Mouse (Mus musculus): ENCODE results near the gene Etnk1.
"Not testable (repeated sequence)": the region's sequence is repeated elsewhere in the genome, so short reads cannot be mapped to it uniquely, and the experiment has no call there.

Etnk1 gene

GRCm38 (mm10) chr6:143151081-143151995, 15.7 kb upstream of the Etnk1 start:
- not testable (repeated sequence) for DNase-seq (ENCODE audit: low spot score)

- DNase-seq (ENCODE audit: low spot score), result peak; percentile 42
Measured at GRCm38 (mm10) chr6:143152321-143152827, 14.6 kb upstream of the Etnk1 start.

DNA sequence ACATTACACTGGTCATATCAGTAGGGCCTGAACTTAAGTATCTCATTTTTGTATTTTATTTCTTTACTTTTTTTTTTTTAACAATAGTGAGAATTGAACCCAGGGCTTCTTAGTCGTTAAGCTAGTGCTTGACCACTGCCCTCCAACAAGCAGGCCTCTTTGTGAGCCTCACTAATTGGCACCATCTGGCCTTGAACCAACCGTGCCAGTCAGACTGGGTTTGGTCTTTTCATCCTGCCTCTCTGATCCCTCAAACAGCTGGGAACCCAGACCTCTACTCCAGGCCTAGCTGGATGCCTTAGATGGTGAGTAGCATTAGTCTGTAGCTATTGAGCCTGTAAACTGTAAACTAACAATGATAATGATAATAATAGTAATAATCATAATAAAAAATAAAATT, 13.9 kb upstream of the Etnk1 start:
- peak; percentile 21 for DNase-seq (ENCODE audit: low spot score)

DNA sequence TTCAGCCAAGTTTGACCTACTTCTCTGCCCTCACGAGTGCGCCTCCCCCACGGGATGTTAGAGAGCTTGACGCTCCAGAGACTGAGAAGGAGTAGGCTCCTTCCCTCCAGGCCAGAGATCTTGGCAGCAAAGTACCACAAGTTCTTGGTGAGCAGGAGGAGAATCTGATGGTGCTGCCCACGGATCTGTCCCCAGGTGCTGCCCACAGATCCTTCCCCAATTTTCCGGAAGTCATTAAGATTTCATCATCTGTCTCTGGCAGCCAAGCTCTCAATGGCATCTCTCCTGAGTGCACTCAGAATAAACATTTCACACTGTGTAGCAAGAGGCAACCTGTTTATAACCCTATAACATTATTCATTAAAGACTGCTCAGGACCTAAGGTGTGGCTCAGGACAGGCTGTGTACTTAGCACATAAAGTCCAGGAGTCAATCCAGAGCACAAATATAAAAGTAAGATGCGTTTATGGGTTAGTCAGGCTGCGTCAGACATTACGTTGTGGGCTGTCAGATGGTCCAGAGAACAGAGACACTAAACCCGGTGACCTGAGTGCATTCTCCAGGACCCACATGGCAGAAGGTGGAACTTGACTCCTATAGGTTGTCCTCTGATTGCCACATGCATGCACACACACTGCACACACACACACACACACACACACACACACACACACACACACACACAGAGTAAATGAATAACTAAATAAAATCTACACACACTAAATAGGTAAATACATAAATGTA, 13.1 kb upstream of the Etnk1 start:
- DNase-seq (ENCODE audit: low spot score), result no peak

GRCm38 (mm10) chr6:143154885-143155284, 12.1 kb upstream of the Etnk1 start:
- DNase-seq (ENCODE audit: low spot score), result no peak

DNA sequence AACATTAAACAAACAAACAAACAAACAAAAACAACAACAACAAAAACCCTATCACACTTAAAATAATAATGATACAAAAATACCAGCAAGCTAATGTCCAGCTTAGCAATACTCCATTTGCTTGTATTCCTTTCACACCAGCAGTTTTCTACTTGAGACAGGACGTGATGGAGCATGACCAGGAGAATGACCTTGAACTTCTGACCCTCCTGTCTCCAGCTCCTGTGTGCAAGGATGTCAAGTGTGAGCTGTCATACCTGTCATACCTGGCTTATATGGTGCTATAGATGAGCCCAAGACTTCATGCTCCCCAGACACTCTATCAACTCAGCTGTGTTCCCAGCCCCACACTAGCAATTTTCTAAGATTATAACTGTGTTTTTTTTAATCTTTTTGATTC, 11.0 kb upstream of the Etnk1 start:
- DNase-seq (ENCODE audit: low spot score), result no peak

DNA sequence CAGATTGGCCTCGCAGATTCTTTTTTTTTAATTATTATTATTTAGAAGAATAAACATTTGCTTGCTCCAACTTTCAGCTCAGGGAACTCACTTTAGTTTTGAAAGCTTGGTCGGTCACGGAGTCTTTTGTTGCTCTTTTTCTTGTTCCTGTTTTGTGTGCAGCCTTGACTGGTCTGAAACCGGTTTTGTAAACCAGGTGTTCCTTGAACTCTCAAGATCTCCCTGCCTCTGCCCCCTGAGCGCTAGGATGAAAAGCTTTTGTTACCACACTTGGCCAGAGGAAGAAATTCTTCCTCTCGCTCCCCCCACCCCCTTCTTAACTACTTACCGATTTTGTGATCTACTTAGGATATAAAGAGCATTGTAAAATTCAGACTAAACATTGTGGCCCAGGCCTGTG, 10.3 kb upstream of the Etnk1 start:
- DNase-seq (ENCODE audit: low spot score), result no peak

- DNase-seq (ENCODE audit: low spot score), result no peak
Measured at GRCm38 (mm10) chr6:143157401-143157800, 9.6 kb upstream of the Etnk1 start.

GRCm38 (mm10) chr6:143160572-143161231, 6.3 kb upstream of the Etnk1 start:
- DNase-seq (ENCODE audit: low spot score), result no peak

DNA sequence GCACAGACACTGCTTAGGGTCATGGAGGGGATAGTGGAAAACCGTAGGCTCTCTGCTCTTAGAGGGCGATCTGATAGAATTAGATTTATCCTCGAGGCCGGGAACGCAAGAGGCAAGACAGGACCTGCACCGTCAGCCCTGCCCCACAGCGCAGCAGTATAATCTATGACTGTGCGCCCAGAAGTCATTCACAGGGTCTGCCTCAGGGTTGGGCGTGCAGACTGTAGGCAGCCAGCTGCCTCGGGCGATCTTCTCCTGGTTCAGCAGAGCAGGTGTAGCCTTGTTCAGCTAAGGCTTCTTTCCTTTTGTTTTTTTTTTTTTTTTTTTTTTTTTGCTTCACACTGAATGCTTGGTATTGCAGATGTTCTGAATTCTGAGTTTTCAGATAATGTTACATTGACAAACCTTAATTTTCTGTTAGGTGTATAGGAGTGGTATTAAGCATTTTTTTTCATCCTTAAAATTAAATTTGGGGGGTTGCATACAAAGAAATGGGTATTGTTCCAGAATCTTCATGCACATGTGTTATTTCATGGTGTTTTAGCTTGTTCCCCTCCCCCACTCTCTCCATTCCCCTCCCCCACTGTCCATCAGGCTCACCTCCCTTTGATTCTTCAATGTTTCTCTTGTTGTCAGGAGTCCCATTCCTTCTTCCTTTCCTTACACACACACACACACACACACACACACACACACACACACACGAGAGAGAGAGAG, 4.7 kb upstream of the Etnk1 start:
- no peak for DNase-seq (ENCODE audit: low spot score)

- no peak for DNase-seq (ENCODE audit: low spot score)
Measured at GRCm38 (mm10) chr6:143163956-143164905, 2.8 kb upstream of the Etnk1 start.

GRCm38 (mm10) chr6:143164906-143165255, 2.1 kb upstream of the Etnk1 start:
- DNase-seq (ENCODE audit: low spot score), result no peak

DNA sequence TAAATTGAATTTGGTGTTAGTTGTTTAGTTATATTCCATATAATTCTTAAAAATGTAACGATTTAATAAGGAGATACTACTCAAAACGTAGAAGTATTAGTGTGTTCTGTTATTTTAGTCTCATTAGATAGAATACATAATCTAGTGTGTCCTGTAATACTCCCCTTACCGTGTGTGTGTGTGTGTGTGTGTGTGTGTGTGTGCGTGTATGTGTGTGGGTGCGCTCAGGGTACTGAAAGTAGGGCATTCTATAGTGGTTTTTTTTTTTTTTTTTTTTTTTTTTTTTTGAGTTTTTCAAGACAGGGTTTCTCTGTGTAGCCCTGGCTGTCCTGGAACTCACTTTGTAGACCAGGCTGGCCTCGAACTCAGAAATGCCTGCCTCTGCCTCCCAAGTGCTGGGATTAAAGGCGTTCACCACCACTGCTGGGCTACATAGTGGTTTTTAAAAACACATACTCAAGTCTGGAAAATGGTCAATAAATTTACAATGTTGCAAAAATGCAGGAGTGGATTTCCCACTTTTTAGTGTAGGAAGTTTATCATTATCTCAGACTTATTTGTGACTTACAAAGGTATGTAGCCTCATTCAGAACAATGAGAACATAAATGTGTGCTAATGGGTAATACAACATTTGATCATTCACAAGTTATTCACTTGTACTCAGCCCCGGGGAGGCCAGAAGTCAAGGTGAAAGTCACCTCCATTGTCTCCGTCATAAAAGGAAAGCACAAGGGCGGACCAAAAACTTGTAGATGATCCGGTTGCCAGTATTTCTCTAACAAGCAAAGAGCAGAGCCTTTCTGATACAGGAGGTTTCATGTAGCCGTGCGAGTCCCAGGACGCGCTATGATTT, 1.4 kb upstream of the Etnk1 start:
- no peak for DNase-seq (ENCODE audit: low spot score)

DNA sequence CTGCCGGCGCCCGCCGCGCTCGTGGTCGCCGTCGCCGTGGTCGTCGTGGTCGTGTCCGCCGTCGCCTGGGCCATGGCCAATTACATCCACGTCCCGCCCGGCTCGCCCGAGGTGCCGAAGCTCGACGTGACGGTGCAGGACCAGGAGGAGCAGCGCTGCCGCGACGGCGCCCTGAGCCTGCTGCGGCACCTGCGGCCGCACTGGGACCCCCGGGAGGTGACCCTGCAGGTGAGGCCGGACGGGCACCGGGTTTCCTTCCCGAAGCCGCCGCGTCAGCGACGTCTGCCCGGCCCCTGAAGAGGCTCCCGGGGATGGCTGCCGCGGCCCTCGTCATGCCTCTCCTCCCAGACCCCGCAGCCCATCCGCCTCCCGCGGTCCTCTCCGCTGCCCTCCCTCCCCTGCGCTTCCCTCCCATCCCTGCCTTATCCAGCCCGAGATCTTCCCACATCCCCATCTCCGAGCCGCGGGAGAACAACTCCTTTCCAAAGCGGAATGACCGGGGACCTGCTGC, 443 bp downstream of the Etnk1 start:
- DNase-seq (ENCODE audit: low spot score), result peak; percentile 63

DNA sequence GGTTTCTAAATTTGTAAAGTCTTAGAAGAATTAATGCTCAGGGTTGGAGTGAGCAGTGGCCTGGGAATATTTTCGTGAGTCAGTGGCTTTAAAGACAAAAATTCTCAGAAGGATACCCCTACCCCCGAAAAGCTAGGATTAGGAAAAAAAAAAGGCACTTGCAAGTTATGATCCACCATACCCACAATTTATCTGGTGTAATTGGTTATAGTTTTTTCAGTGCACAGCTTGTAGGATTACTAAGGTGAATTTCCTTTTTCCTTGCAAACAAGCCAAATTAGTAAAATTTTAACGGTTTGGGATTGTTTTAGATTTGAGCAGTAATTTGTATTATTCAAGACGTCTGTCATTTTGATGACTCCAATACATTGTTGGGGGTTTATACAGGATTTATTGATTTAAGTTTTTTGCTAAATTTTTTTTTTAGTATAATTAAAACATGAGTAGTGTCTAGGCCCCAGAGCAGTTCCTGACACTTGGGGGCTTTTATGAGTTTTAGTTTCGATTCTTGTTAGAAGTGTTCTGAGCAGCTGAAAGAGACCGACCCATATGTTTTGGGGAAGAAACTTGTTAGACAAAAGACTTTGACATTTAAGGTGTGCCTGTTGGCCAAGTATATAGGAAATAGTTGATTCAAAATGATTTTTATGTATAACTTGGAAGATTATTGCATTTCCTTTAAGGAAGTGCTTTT, 1.1 kb downstream of the Etnk1 start:
- DNase-seq (ENCODE audit: low spot score), result no peak

DNA sequence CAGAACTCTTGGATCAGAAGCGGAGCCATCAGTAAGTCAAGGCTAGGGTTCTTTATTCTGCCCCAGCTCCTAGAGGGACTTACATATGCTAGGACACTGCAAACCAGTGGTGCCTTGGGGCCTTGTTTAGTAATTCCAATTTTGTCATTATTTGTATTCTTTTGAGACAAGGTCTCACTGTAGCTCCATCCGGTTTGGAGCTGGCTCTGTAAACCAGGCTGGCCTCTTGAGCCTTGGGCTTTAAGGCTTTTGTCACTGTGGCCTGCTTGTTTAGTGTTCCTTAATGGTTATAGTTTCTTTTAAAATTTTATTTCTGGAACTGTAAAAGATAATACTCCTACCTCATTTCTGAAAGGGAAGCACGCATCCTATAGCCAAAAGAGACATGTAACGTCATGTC, 2.4 kb downstream of the Etnk1 start:
- no peak for DNase-seq (ENCODE audit: low spot score)

- no peak for DNase-seq (ENCODE audit: low spot score)
Measured at GRCm38 (mm10) chr6:143170166-143170960, 3.3 kb downstream of the Etnk1 start.

DNA sequence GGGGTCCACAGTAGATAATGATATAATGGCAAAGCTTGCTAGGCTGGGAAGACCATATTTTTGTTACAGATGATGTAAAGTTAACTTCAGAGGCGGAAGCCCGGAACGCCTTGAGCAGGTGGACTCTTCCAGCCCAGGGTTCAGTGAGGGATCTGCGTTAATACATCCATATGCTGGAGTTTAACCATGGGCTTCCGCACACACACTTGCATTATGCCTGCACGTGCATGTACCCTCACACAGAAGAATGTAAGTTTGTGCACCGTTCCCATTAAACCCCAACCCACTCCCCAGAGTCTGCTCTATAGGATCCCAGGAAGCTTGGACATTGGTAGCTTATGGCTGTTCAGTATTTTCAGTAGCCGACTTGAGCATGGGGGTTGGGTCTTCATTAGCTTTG, 4.0 kb downstream of the Etnk1 start:
- DNase-seq (ENCODE audit: low spot score), result no peak

Data from retina, embryonic 14.5 days (tissue).